Mouse (Mus musculus): ENCODE measurements around the gene Gm45234.

GRCm38 (mm10) chr6:124724472-124724871 is 31.3 kb downstream of the Gm45234 start:
- no peak for TF ChIP-seq POLR2A (IDR thresholded peaks at IDR 0.05; ENCODE audit: insufficient read depth, low read length)
- TF ChIP-seq CTCF (IDR thresholded peaks at IDR 0.05; ENCODE audit: low read depth, low read length) = no peak
